Mouse (Mus musculus): ENCODE data around the gene Dnajb9. TPM values are rescaled to one million over a fixed set of nuclear protein-coding genes. Genes with fewer than 3 reads are reported as not detected.

Gene Dnajb9
- total and polyA plus RNA-seq, 2 experiments from 2014 or later, result 18.8 to 23.3 TPM

DNA sequence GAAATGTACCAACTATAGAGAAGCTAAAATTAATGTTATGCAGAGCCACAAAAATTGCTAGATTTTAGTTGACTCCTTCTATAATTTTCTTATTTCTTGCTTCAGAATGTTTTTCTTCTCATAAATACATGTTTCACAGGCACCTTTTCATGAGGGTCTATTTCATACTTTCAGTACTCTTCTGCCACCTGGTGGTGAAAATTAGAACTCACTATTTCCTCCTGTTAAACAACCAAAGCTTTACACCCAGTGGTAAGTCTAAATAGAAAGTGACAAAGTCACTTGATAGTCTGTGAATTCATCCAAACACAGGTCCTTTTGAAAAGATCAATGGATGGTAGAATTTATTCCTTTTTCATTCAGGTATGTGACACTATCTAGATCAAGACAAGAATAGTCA, 43.2 kb downstream of the Dnajb9 start:
- TF ChIP-seq EP300 (IDR thresholded peaks at IDR 0.05; ENCODE audit: low read depth) (no peak), CTCF (IDR thresholded peaks at IDR 0.05; ENCODE audit: low read depth) (peak; percentile 54)
- no peak overlapping the region for H3K27ac ChIP-seq (ENCODE audit: low read depth)
- H3K9ac ChIP-seq (replicated peaks; ENCODE audit: low read depth, low read length), result no peak overlapping the region
- no peaks in the 10 kb centered on the region for H3K27me3 ChIP-seq (ENCODE audit: control insufficient read depth, insufficient read depth, low read length)
- no peaks in the 10 kb centered on the region for H3K36me3 ChIP-seq (replicated peaks; ENCODE audit: control insufficient read depth, insufficient read depth, low read length)
- no peak overlapping the region for H3K4me3 ChIP-seq (ENCODE audit: low read depth, low read length)
- no peaks in the 10 kb centered on the region for H3K9me3 ChIP-seq (replicated peaks; ENCODE audit: control insufficient read depth, low read length)
- no peak overlapping the region for H3K4me2 ChIP-seq (ENCODE audit: low read depth, low read length)
- ATAC-seq (ENCODE audit: insufficient read depth, low read depth), result no peak
- no peaks in the 10 kb centered on the region for H3K4me1 ChIP-seq (ENCODE audit: control insufficient read depth, insufficient read depth)
- DNase-seq (ENCODE audit: low spot score), result peak; percentile 62

DNA sequence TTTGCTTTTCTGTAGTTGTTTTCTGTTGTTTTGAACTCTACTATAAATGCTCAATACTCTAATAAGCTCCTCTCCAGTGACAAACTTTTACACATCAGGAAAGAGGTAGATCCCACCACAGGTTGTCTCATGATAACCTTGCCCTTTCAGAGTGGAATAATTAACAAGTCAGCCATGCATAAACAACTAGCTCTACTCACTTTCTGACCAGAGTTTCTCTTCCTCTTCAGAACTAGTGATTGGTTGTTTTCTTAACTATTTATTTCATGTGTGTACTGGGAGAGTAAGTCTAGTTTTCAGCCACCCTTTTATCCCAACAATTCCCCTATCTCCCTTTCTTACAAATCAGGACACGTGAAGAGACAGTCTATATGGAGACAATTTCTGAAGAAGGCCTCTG, 50.8 kb downstream of the Dnajb9 start:
- Histone ChIP-seq H3K9me3 (replicated peaks; ENCODE audit: control insufficient read depth, low read length) (no peaks in the 10 kb centered on the region), H3K4me3 (ENCODE audit: low read depth, low read length) (no peak overlapping the region), H3K4me1 (ENCODE audit: control insufficient read depth, insufficient read depth) (no peaks in the 10 kb centered on the region), H3K36me3 (replicated peaks; ENCODE audit: control insufficient read depth, insufficient read depth, low read length) (no peaks in the 10 kb centered on the region), H3K27me3 (ENCODE audit: control insufficient read depth, insufficient read depth, low read length) (no peaks in the 10 kb centered on the region), H3K4me2 (ENCODE audit: low read depth, low read length) (no peak overlapping the region), H3K27ac (ENCODE audit: low read depth) (no peak overlapping the region), H3K9ac (replicated peaks; ENCODE audit: low read depth, low read length) (no peak overlapping the region)
- ATAC-seq (ENCODE audit: insufficient read depth, low read depth) (no peak), DNase-seq (ENCODE audit: low spot score) (no peak)
- TF ChIP-seq CTCF (IDR thresholded peaks at IDR 0.05; ENCODE audit: low read depth) (no peak), EP300 (IDR thresholded peaks at IDR 0.05; ENCODE audit: low read depth) (no peak)
- 72% methylated on average over 1 of the region's 1 CpGs for WGBS

Small RNA genes lying within 50 kb of the gene (microRNA-seq; reads per million reads assigned to microRNA genes)
- gene Mir5627, result 0.71 reads per million

Other genes with a start within 250 kb of the Dnajb9 start
- gene Pnpla8, start 11.0 kb upstream of the Dnajb9 start, total RNA-seq (2014; rRNA removed; ENCODE audit: low replicate concordance), result 50.2 and 55.4 TPM in 2 replicates
- gene Pnpla8, start 11.0 kb upstream of the Dnajb9 start, polyA plus RNA-seq (2015; fragmentation: Nextera tagmentation; extraction: Ambion mirVana), result 82.9 and 92.3 TPM in 2 replicates
- gene Nrcam, start 118.6 kb upstream of the Dnajb9 start, total RNA-seq (2014; rRNA removed; ENCODE audit: low replicate concordance), result 5.0 TPM in 1 of 2 replicates, not detected in the other
- 0.14 and 0.20 TPM in 2 replicates for gene Nrcam, start 118.6 kb upstream of the Dnajb9 start, polyA plus RNA-seq (2015; fragmentation: Nextera tagmentation; extraction: Ambion mirVana)